Mouse (Mus musculus): ENCODE measurements around the gene Dnajc2. TPM values are rescaled to one million over a fixed set of nuclear protein-coding genes. Genes with fewer than 3 reads are reported as not detected.

Dnajc2 gene
- total RNA-seq, 2 experiments from 2014 or later = 21.4 to 22.3 TPM

Other genes starting within 250 kb of the Dnajc2 start
- 1 to 10 TPM; 2.0 to 2.8 TPM for gene Lrrc17, start 241.7 kb downstream of the Dnajc2 start, total RNA-seq (2021)
- not detected for gene Fbxl13, start 139.6 kb downstream of the Dnajc2 start, total RNA-seq (2021)
- gene Armc10, start 139.4 kb downstream of the Dnajc2 start, total RNA-seq (2021) = 1 to 10 TPM; 7.8 to 8.0 TPM
- 1 to 10 TPM; 6.2 to 6.3 TPM for gene Napepld, start 83.9 kb downstream of the Dnajc2 start, total RNA-seq (2021)
- 100 to 1,000 TPM; 264 to 279 TPM for gene Pmpcb, start 48.1 kb downstream of the Dnajc2 start, total RNA-seq (2021)
- 10 to 100 TPM; 92.8 to 99.7 TPM for gene Psmc2, start within 50 bp of the Dnajc2 start, total RNA-seq (2021)
- gene Slc26a5, start 80.4 kb upstream of the Dnajc2 start, total RNA-seq (2021) = not detected